Comparison of ENCODE assay signal across 8 mouse cellular contexts in the genomic region with DNA sequence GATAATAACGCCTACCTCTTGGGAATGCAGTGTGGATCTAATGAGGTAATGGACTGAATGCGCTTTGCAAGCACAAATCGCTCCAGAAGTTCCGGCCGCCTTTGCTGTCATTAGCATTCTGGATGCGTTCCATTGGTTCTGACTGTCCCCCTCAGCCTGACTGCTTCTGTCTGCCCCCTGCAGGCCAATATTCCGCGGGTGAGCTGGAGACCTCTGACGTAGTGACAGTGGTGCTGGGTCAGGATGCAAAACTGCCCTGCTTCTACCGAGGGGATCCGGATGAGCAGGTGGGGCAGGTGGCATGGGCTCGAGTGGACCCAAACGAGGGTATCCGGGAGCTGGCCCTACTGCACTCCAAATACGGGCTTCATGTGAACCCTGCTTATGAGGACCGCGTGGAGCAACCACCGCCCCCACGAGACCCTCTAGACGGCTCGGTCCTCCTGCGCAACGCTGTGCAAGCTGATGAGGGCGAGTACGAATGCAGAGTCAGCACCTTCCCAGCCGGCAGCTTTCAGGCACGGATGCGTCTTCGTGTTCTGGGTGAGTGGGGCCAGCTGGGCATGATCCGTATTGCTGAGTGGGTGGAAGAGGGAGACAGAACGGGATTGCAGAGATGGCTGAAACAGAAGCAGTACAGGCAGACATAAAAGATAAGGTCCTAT. TPM values are rescaled to one million over a fixed set of nuclear protein-coding genes. Genes with fewer than 3 reads are reported as not detected.
DNase-seq lines count a peak whose midpoint lies in the region; ATAC-seq lines count a peak whose summit lies in the region.

No protein-coding gene starts in this region.

- peaks cover 12% of the 10 kb centered on the region; the same call in 1 of the 2 replicates for H3K4me1 ChIP-seq in embryonic facial prominence, embryonic 12.5 days
- peaks cover 20% of the 10 kb centered on the region for H3K4me1 ChIP-seq in limb, embryonic 13.5 days
- peaks cover 7% of the 10 kb centered on the region for H3K4me1 ChIP-seq in midbrain, embryonic 14.5 days (ENCODE audit: control insufficient read depth, insufficient read depth, low read length)

- peak overlapping the region; percentile 43 for H3K4me2 ChIP-seq in embryonic facial prominence, embryonic 12.5 days (replicated peaks)
- H3K4me2 ChIP-seq in limb, embryonic 13.5 days (replicated peaks), result peak overlapping the region; percentile 55
- H3K4me2 ChIP-seq in midbrain, embryonic 14.5 days (ENCODE audit: low read length), result peak overlapping the region; percentile 58

- peak; percentile 69 for DNase-seq in 416B (ENCODE audit: low read depth)
- peak; percentile 86 for DNase-seq in adrenal gland, postnatal 36 days
- peak; percentile 80 for DNase-seq in heart, adult 8-10 months (ENCODE audit: low spot score)
- DNase-seq in kidney, adult 8-10 months, result peak; percentile 55 to 75
- peak; percentile 90 for DNase-seq in midbrain, embryonic 14.5 days
- DNase-seq in spleen, adult 12 weeks (ENCODE audit: low spot score), result peak; percentile 60

- no peaks in the 10 kb centered on the region for H3K36me3 ChIP-seq in embryonic facial prominence, embryonic 12.5 days
- no peaks in the 10 kb centered on the region for H3K36me3 ChIP-seq in limb, embryonic 13.5 days
- no peaks in the 10 kb centered on the region for H3K36me3 ChIP-seq in midbrain, embryonic 14.5 days (ENCODE audit: control insufficient read depth, insufficient read depth, low read length)

- peaks cover 13% of the 10 kb centered on the region for H3K27me3 ChIP-seq in embryonic facial prominence, embryonic 12.5 days
- H3K27me3 ChIP-seq in limb, embryonic 13.5 days, result peaks cover 63% of the 10 kb centered on the region
- no peaks in the 10 kb centered on the region for H3K27me3 ChIP-seq in midbrain, embryonic 14.5 days (ENCODE audit: control insufficient read depth, insufficient read depth, low read length)

- H3K9ac ChIP-seq in embryonic facial prominence, embryonic 12.5 days, result no peak overlapping the region
- 0 out of 2 replicates have a peak overlapping the region, but pooled peaks have one; percentile 25 for H3K9ac ChIP-seq in limb, embryonic 13.5 days
- H3K9ac ChIP-seq in midbrain, embryonic 14.5 days (replicated peaks; ENCODE audit: low read length), result peak overlapping the region; percentile 9; the same call in 1 of the 2 replicates

- no peaks in the 10 kb centered on the region for H3K9me3 ChIP-seq in embryonic facial prominence, embryonic 12.5 days
- H3K9me3 ChIP-seq in limb, embryonic 13.5 days, result no peaks in the 10 kb centered on the region
- H3K9me3 ChIP-seq in midbrain, embryonic 14.5 days (ENCODE audit: control insufficient read depth, low read length), result no peaks in the 10 kb centered on the region

- 5% methylated on average over 31 of the region's 31 CpGs for WGBS in embryonic facial prominence, embryonic 12.5 days
- WGBS in limb, embryonic 13.5 days, result 8% methylated on average over 31 of the region's 31 CpGs
- 3% methylated on average over 31 of the region's 31 CpGs for WGBS in midbrain, embryonic 14.5 days

- ATAC-seq in embryonic facial prominence, embryonic 12.5 days (ENCODE audit: insufficient number of reproducible peaks, insufficient read depth, low FRiP score, low TSS enrichment), result peak; percentile 18; the same call in 1 of the 2 replicates
- peak; percentile 34; the same call in 1 of the 2 replicates for ATAC-seq in limb, embryonic 13.5 days (ENCODE audit: low FRiP score, low read depth)
- ATAC-seq in midbrain, embryonic 14.5 days (ENCODE audit: low FRiP score, low TSS enrichment), result peak; percentile 64; the same call in 1 of the 2 replicates

- H3K4me3 ChIP-seq in embryonic facial prominence, embryonic 12.5 days, result peak overlapping the region; percentile 20
- H3K4me3 ChIP-seq in limb, embryonic 13.5 days, result peak overlapping the region; percentile 27
- peak overlapping the region; percentile 36 for H3K4me3 ChIP-seq in midbrain, embryonic 14.5 days (replicated peaks; ENCODE audit: low read depth, low read length)

- no peak overlapping the region for H3K27ac ChIP-seq in embryonic facial prominence, embryonic 12.5 days
- no peak overlapping the region for H3K27ac ChIP-seq in limb, embryonic 13.5 days
- H3K27ac ChIP-seq in midbrain, embryonic 14.5 days (replicated peaks; ENCODE audit: low read depth, low read length), result no peak overlapping the region

RNA-seq across cellular contexts. Expression of gene Arhgap30, which starts 8.7 kb away (rescaled TPM):
- 1 to 10 TPM; 2.6 to 3.6 TPM for total RNA-seq in adrenal gland, postnatal 36 days (2021)
- polyA plus RNA-seq in embryonic facial prominence, embryonic 12.5 days (2016; fragmentation: Nextera tagmentation; extraction: Ambion mirVana), result 0.97 and 1.1 TPM in 2 replicates
- 1 to 10 TPM; 1.7 to 3.0 (median 2.0) TPM for total RNA-seq in heart, adult 8-10 months (2022)
- 1.4 and 1.5 TPM in 2 replicates for polyA plus RNA-seq in limb, embryonic 13.5 days (2015; fragmentation: Nextera tagmentation; extraction: Ambion mirVana)
- polyA plus RNA-seq in midbrain, embryonic 14.5 days (2014; fragmentation: Nextera tagmentation; extraction: Ambion mirVana), result 0.09 and 0.42 TPM in 2 replicates

RNA-seq across cellular contexts. Expression of gene Nectin4, which starts 10.2 kb away (rescaled TPM):
- total RNA-seq in adrenal gland, postnatal 36 days (2021), result under 1 TPM; 0.23 TPM
- polyA plus RNA-seq in embryonic facial prominence, embryonic 12.5 days (2016; fragmentation: Nextera tagmentation; extraction: Ambion mirVana), result 7.5 and 8.7 TPM in 2 replicates
- total RNA-seq in heart, adult 8-10 months (2022), result under 1 TPM in 3 of 4 experiments, not detected in 1; 0.11 to 0.38 (median 0.25) TPM
- polyA plus RNA-seq in limb, embryonic 13.5 days (2015; fragmentation: Nextera tagmentation; extraction: Ambion mirVana), result 11.7 and 13.7 TPM in 2 replicates
- polyA plus RNA-seq in midbrain, embryonic 14.5 days (2014; fragmentation: Nextera tagmentation; extraction: Ambion mirVana), result 1.4 and 1.6 TPM in 2 replicates

RNA-seq across cellular contexts. Expression of gene Klhdc9, which starts 19.5 kb away (rescaled TPM):
- total RNA-seq in adrenal gland, postnatal 36 days (2021), result 1 to 10 TPM in 1 of 2 experiments, under 1 TPM in 1; 0.96 to 4.4 TPM
- polyA plus RNA-seq in embryonic facial prominence, embryonic 12.5 days (2016; fragmentation: Nextera tagmentation; extraction: Ambion mirVana), result 1.0 and 1.8 TPM in 2 replicates
- under 1 TPM in 1 of 4 experiments, not detected in 3; 0.16 TPM for total RNA-seq in heart, adult 8-10 months (2022)
- 2.2 and 2.3 TPM in 2 replicates for polyA plus RNA-seq in limb, embryonic 13.5 days (2015; fragmentation: Nextera tagmentation; extraction: Ambion mirVana)
- 3.6 and 3.7 TPM in 2 replicates for polyA plus RNA-seq in midbrain, embryonic 14.5 days (2014; fragmentation: Nextera tagmentation; extraction: Ambion mirVana)

RNA-seq across cellular contexts. Expression of gene Usf1, which starts 31.0 kb away (rescaled TPM):
- 10 to 100 TPM; 54.1 to 72.9 TPM for total RNA-seq in adrenal gland, postnatal 36 days (2021)
- 119 and 125 TPM in 2 replicates for polyA plus RNA-seq in embryonic facial prominence, embryonic 12.5 days (2016; fragmentation: Nextera tagmentation; extraction: Ambion mirVana)
- total RNA-seq in heart, adult 8-10 months (2022), result 10 to 100 TPM; 43.0 to 48.4 (median 45.2) TPM
- polyA plus RNA-seq in limb, embryonic 13.5 days (2015; fragmentation: Nextera tagmentation; extraction: Ambion mirVana), result 102 and 118 TPM in 2 replicates
- 207 and 236 TPM in 2 replicates for polyA plus RNA-seq in midbrain, embryonic 14.5 days (2014; fragmentation: Nextera tagmentation; extraction: Ambion mirVana)

RNA-seq across cellular contexts. Expression of gene Pfdn2, which starts 34.6 kb away (rescaled TPM):
- 100 to 1,000 TPM; 133 to 155 TPM for total RNA-seq in adrenal gland, postnatal 36 days (2021)
- polyA plus RNA-seq in embryonic facial prominence, embryonic 12.5 days (2016; fragmentation: Nextera tagmentation; extraction: Ambion mirVana), result 118 and 127 TPM in 2 replicates
- total RNA-seq in heart, adult 8-10 months (2022), result 100 to 1,000 TPM in 1 of 4 experiments, 10 to 100 TPM in 3; 55.3 to 103 (median 78.2) TPM
- polyA plus RNA-seq in limb, embryonic 13.5 days (2015; fragmentation: Nextera tagmentation; extraction: Ambion mirVana), result 120 and 128 TPM in 2 replicates
- polyA plus RNA-seq in midbrain, embryonic 14.5 days (2014; fragmentation: Nextera tagmentation; extraction: Ambion mirVana), result 63.0 and 94.0 TPM in 2 replicates
